Mouse (Mus musculus): ENCODE results near the gene Tspan2.

Gene Tspan2

GRCm38 (mm10) chr3:102735031-102735558 is 766 bp downstream of the Tspan2 start:
- peak; percentile 28 for DNase-seq

GRCm38 (mm10) chr3:102735638-102736037 is 1.3 kb downstream of the Tspan2 start:
- DNase-seq: no peak

DNA sequence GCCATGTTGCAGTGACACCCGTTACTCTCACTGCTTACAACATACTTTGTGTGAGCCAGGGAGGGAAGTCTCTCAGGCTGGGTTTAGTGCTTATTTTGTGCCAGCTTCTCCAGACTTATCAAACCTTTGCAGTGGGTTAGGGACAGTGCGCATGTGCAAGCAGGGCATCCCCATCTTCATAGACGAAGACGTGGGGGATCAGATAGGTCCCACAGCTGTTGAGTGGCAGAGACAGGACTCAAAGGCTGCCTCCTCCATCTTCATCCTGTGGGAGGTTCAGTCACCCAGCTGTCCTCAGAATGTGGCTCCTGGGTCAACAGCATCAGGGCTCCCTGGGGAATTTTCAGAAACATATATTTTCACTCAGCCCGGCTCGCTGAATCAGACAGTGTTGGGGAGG is 2.1 kb downstream of the Tspan2 start:
- no peak for DNase-seq

GRCm38 (mm10) chr3:102737106-102737505 is 2.8 kb downstream of the Tspan2 start:
- no peak for DNase-seq

DNA sequence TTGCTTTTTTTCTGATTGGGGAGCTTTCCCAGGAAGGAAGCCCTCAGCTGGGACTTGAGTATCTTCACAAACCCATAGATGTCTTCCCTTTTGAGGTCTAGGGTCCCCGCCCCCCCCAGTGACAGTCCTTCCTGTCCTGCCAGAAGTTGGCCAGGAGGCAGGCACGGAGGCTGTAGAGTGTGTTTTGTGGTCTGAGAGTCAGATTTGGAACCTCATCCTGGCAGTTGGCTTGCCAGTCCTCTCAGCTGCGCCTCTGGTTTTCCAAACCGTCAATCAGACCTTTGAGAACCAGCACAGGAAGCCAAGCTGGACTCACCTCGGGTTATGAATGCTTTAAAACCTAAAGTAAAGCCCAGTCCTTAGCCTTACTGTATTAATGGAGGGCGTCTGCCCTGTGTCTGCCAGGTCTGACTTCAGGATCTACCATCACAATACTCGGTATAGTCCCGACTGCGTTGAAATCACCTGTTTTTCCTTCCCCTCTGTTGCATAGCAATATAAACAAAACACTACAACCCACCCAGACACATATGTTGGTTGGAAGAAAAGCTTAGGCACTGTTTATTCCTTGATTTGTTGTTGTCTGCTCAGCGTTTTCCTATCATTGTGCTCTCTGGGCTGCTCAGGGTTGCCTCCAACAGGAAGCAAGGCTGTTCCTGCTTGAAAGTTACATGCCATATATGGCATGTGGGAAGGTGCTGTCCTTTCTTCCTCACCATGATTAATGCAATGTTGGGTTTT is 4.0 kb downstream of the Tspan2 start:
- DNase-seq: no peak

GRCm38 (mm10) chr3:102738926-102739325 is 4.6 kb downstream of the Tspan2 start:
- DNase-seq: no peak

DNA sequence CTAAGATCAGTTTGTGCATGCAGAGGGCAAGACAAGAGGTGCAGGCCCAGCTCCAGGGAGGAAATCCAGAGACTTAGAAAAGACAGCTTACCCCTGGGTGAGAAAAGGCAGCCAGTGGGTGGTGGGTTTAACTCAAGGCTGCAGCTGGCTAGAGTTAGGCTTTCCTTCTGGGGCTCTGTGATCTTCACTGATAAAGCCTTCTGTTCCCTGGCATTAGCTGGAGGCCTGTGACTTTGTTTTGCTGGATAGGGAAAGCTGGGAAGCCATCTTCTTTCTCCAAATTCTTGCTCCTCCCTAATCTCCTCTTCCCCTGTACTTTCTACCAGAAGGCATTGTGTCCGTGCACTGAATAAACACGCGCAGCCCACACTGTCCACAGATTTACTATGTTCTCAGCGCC is 8.4 kb downstream of the Tspan2 start:
- DNase-seq: no peak

- DNase-seq: no peak
Measured at GRCm38 (mm10) chr3:102743202-102743601, 8.9 kb downstream of the Tspan2 start.

- DNase-seq: no peak
Measured at GRCm38 (mm10) chr3:102743781-102744471, 9.6 kb downstream of the Tspan2 start.

DNA sequence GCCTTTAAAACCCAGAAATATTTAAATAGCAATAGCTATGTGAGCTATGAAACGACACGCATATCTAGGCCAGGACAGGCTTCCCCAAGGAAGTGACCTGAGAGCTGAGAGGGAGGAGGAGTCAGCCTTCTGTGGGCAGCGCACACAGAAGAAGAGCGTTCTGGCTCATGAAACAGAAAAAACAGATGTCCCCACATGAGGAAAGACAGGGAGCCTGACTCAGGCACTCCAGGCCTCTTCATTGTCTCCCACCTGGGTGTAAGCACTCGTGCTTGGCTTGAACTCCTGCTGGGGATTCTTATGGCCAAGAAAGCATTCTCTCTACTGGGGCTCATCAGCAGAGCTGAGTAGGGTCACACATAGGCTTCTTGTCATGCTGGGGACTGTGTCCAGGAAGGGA is 10.3 kb downstream of the Tspan2 start:
- DNase-seq: no peak

DNA sequence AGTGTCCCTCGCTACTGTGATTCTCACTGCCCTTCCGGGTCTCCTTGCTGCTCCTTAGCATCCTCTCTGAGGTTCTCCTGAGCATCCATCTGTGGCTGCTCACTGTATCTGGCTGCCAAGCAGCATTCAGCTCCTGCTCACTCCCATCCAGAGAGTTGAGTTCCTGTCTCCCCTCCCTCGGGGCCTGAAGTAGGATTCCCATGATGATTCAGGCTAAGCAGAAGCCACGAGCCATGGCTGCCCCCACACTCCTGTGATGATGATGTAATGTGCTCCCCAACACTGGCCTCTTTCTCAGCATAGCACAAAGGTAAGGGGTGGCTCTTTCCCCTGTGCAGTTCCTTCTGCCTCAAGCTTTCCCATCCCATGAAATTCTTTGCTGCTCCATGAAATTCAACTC is 11.8 kb downstream of the Tspan2 start:
- DNase-seq: no peak

- no peak for DNase-seq
Measured at GRCm38 (mm10) chr3:102748038-102748437, 13.7 kb downstream of the Tspan2 start.

GRCm38 (mm10) chr3:102748686-102749085 is 14.4 kb downstream of the Tspan2 start:
- DNase-seq: no peak

GRCm38 (mm10) chr3:102751136-102751535 is 16.8 kb downstream of the Tspan2 start:
- DNase-seq: no peak

GRCm38 (mm10) chr3:102751536-102751935 is 17.2 kb downstream of the Tspan2 start:
- no peak for DNase-seq

DNA sequence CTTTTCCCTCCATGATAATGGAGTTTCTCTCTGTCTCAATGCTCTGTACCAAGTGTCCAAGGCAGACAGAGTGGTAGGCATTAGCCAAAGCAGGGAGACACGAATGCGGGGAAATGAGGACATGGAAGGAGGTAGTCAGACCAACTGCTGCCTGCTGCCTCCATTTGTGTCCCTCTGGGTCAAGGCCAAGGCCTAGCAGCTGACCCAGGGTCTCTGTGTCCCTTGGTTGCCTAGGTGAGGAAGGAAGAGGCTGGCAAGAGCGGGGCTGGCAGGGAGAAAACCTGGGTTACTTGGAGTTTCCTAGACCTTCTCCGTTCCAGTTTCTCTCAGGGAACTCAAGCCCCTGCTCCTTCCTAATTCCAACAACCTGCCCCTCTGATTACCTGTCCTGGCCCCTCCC is 17.7 kb downstream of the Tspan2 start:
- DNase-seq: no peak

DNA sequence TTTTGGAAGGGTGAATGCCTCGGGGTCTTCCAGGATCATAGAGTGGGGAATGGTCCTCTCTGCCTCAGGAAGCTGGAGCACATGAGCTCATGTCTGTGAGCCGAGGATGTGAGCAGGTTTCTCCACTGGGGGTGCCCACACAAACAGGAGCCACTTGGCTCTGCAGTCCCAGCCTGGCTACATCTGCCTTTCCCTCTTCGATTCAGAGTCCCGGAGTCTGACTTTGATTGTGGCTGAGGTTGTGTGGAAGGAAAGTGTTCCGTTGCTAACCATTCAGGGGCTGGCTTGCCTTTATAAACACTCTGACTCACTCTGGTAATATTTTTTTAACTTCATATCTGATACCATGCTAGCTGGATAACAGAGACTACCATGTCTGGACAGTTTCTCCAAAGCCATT is 18.1 kb downstream of the Tspan2 start:
- no peak for DNase-seq

DNA sequence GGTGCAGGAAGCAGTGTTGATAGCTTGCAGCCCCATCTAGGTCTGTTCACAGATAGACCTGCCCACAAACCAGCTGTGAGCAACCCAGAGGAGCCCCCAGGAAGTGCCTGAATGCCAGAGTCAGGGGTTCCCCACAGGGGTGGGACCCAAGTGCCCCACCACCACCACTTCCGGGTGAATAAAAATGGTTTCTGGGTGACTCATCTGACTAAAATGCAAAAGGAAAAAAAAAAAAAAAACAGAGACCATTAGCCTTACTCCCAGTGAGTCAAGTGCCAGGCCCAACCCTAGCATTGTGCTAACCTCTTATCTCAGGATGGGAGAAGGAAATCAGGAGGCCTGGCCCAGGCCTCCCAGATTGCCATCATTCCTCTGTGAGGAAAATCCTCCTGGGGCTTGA is 21.5 kb downstream of the Tspan2 start:
- DNase-seq: no peak

GRCm38 (mm10) chr3:102757019-102757418 is 22.7 kb downstream of the Tspan2 start:
- DNase-seq: no peak

DNA sequence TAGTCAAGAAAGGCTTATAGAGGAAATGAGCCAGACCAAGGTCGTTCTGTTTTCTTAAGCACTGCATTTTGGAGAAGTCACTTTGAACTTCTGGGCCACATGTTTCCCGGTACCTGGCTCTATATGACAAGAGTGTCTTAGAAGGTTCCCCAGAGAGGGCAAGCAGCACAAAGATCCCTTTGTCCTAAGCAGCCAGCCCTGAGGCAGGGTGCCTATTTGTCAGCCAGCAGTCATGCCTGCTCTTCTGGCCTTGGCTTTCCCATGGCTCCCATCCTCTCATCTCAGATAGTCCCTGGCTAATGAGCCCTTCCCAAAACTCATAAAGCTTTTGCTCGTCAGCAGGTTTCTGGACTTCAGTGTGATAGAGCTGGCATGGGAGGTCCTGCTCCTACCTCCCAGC is 25.9 kb downstream of the Tspan2 start:
- no peak for DNase-seq

DNA sequence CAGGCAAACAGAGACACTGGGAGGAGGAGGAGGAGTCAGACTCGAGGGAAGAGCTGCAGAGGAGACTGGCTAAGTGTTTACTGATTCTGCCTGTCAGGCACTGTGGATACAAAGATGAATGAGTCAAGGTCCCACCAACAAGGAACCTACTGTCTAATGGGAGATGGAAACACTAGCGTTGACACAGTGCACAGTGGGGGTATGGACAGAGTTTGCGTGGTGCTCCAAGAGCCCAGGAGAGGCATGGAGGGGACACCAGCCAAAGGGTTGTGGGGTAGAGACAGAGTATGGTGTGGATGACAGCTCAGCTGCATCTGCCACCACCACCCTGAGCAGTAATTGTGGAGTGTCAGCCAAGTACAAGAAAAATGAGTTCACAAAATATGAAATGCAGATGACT is 28.1 kb downstream of the Tspan2 start:
- DNase-seq: no peak

DNA sequence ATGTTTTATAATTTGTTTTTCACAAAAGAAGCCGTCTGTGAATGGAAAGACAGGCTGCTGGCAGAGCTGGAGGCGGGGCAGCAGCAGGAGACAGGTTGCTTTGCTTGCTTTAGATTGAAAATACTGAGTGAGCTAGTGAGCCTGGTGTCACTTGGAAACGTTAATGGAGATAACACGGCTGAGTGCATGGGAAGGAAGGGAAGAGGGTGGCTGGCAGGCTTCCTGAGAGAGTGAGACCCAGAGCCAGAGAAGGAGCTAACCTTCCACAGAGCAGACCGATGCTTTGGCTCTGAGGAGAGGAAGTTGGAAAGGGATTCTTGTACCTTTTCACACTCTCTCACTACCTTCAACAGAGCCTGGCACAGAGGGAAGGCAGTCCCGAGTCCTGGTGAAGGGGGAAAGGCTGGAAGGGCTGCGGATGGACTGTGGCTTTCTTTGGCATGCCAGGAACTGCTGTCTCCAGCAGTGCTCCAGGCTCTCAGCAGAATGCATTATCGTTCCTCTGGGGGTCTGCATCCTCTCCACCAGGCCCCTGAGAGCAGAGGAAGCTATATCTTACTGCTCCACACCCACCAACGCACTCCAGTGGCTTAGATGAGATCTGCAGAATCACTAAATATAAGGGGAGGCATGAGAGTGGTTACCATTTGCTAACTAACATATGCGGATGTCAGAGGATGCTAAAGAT is 29.5 kb downstream of the Tspan2 start:
- peak; percentile 59 for DNase-seq

GRCm38 (mm10) chr3:102764850-102765249 is 30.5 kb downstream of the Tspan2 start:
- DNase-seq: no peak

DNA sequence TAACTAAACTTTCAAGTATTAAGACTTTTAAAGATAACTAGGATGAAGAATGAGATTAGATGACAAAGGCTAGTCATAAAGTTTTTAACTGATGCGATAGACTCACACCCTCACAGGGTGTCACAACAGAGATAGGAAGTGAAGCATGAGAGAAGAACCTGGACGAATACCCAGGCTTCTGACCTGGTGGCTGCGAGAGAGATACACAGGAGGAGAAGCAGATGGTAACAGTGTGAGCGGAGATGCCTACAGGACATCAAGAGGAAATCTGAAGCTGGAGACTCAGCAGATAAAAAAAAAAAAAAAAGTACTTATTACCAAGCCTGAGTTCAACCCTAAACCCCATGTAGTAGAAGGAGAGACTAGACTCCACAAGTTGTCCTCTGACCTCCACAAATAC is 38.7 kb downstream of the Tspan2 start:
- peak; percentile 53 for DNase-seq

Data from cerebellum, adult 8-10 months (tissue).